Mouse (Mus musculus): ENCODE measurements around the gene Elovl3.
"Not testable (repeated sequence)": the region's sequence is repeated elsewhere in the genome, so short reads cannot be mapped to it uniquely, and the experiment has no call there.

The Elovl3 gene

GRCm38 (mm10) chr19:46131694-46132525 is at the start of gene Elovl3:
Elovl3 (plus strand) TSS chr19:46131897.
- in situ Hi-C loops (cut with MboI, MseI): no loop called here

GRCm38 (mm10) chr19:46085185-46085584 is 46.5 kb upstream of the Elovl3 start:
- in situ Hi-C loops (cut with MboI, MseI): no loop called here

GRCm38 (mm10) chr19:46086337-46086736 is 45.4 kb upstream of the Elovl3 start:
- in situ Hi-C loops (cut with MboI, MseI): no loop called here

- in situ Hi-C loops (cut with MboI, MseI): no loop called here
Observed at GRCm38 (mm10) chr19:46087871-46088270, 43.8 kb upstream of the Elovl3 start.

GRCm38 (mm10) chr19:46091641-46092040 is 40.1 kb upstream of the Elovl3 start:
- in situ Hi-C loops (cut with MboI, MseI): no loop called here

GRCm38 (mm10) chr19:46094144-46094543 is 37.6 kb upstream of the Elovl3 start:
- in situ Hi-C loops (cut with MboI, MseI): no loop called here

- in situ Hi-C loops (cut with MboI, MseI): no loop called here
Observed at GRCm38 (mm10) chr19:46095291-46095690, 36.4 kb upstream of the Elovl3 start.

GRCm38 (mm10) chr19:46096396-46096795 is 35.3 kb upstream of the Elovl3 start:
- in situ Hi-C loops (cut with MboI, MseI): no loop called here

- in situ Hi-C loops (cut with MboI, MseI): no loop called here
Observed at GRCm38 (mm10) chr19:46099561-46099960, 32.1 kb upstream of the Elovl3 start.

GRCm38 (mm10) chr19:46103437-46104186 is 28.1 kb upstream of the Elovl3 start:
- in situ Hi-C loops (cut with MboI, MseI): no loop called here

- in situ Hi-C loops (cut with MboI, MseI): no loop called here
Observed at GRCm38 (mm10) chr19:46104187-46104557, 27.5 kb upstream of the Elovl3 start.

GRCm38 (mm10) chr19:46110214-46110613 is 21.5 kb upstream of the Elovl3 start:
- in situ Hi-C loops (cut with MboI, MseI): no loop called here

GRCm38 (mm10) chr19:46110781-46111180 is 20.9 kb upstream of the Elovl3 start:
- in situ Hi-C loops (cut with MboI, MseI): no loop called here

GRCm38 (mm10) chr19:46114617-46115016 is 17.1 kb upstream of the Elovl3 start:
- in situ Hi-C loops (cut with MboI, MseI): no loop called here

- in situ Hi-C loops (cut with MboI, MseI): no loop called here
Observed at GRCm38 (mm10) chr19:46119458-46119857, 12.2 kb upstream of the Elovl3 start.

GRCm38 (mm10) chr19:46120872-46121271 is 10.8 kb upstream of the Elovl3 start:
- in situ Hi-C loops (cut with MboI, MseI): no loop called here

GRCm38 (mm10) chr19:46123876-46124275 is 7.8 kb upstream of the Elovl3 start:
- in situ Hi-C loops (cut with MboI, MseI): no loop called here

GRCm38 (mm10) chr19:46124651-46125050 is 7.0 kb upstream of the Elovl3 start:
- in situ Hi-C loops (cut with MboI, MseI): no loop called here

- in situ Hi-C loops (cut with MboI, MseI): no loop called here
Observed at GRCm38 (mm10) chr19:46126301-46126700, 5.4 kb upstream of the Elovl3 start.

- in situ Hi-C loops (cut with MboI, MseI): not testable (repeated sequence)
Observed at GRCm38 (mm10) chr19:46129737-46130136, 2.0 kb upstream of the Elovl3 start.

- in situ Hi-C loops (cut with MboI, MseI): no loop called here
Observed at GRCm38 (mm10) chr19:46131283-46131682, 414 bp upstream of the Elovl3 start.

- in situ Hi-C loops (cut with MboI, MseI): no loop called here
Observed at GRCm38 (mm10) chr19:46132577-46132976, 880 bp downstream of the Elovl3 start.

- in situ Hi-C loops (cut with MboI, MseI): loop anchor here (5.0 kb wide), 2 partner anchors 122 to 172 kb away; no protein-coding TSS in a partner anchor
Observed at GRCm38 (mm10) chr19:46135297-46135696, 3.6 kb downstream of the Elovl3 start.

All from T-helper 1 cell (primary cell).